Mouse (Mus musculus) CH12.LX (cell line): ENCODE measurements around the gene Stat5b. TPM values are rescaled to one million over a fixed set of nuclear protein-coding genes. Genes with fewer than 3 reads are reported as not detected.

Experiments used
- DNase-seq: peaks from one replicate; pipeline ENCODE4 v3.0.0-alpha.2; 2013; ENCODE audit errors: extremely low read depth
- H3K27ac ChIP-seq: 2 replicates; pipeline ENCODE4 v1.5.1; 2012; ENCODE audit warnings: low read depth, mild to moderate bottlenecking, control low read depth, moderate library complexity; ENCODE audit not compliant: insufficient read depth
- H3K27me3 ChIP-seq: replicated peaks from 2 replicates; pipeline ENCODE3; 2012; ENCODE audit warnings: inconsistent platforms
- H3K36me3 ChIP-seq, 2 experiments: replicated peaks in 1 of 2; 2 replicates each; pipeline versions ENCODE3 to v1.6.1; 2012; ENCODE audit warnings: inconsistent platforms in 1 of 2, low read length in 1 of 2, mild to moderate bottlenecking in 1 of 2, mixed read lengths in 1 of 2, moderate library complexity in 1 of 2; ENCODE audit not compliant: control insufficient read depth in 1 of 2, insufficient read depth in 1 of 2
- H3K4me1 ChIP-seq, 2 experiments: 2 replicates each; pipeline ENCODE4 v1.6.1; 2012; ENCODE audit warnings: inconsistent platforms in 1 of 2, moderate library complexity in 1 of 2; ENCODE audit not compliant: insufficient read depth in 2 of 2, control insufficient read depth in 1 of 2
- H3K4me2 ChIP-seq: 2 replicates; pipeline ENCODE4 v1.6.1; 2012; ENCODE audit warnings: low read depth, mild to moderate bottlenecking, control low read depth; ENCODE audit not compliant: poor library complexity, insufficient read depth, severe bottlenecking
- H3K4me3 ChIP-seq, 3 experiments: fragments of 150-350 bp in 1 of 3; sonication (generic) in 1 of 3; replicated peaks in 1 of 3; 2 replicates each; pipeline versions ENCODE3 to v1.5.1; 2011 to 2012; ENCODE audit warnings: low read depth in 2 of 3, low read length in 2 of 3, mild to moderate bottlenecking in 2 of 3, moderate library complexity in 2 of 3, control low read depth in 1 of 3, improper control_type of control experiment in 1 of 3, inconsistent platforms in 1 of 3, mixed read lengths in 1 of 3; ENCODE audit not compliant: poor library complexity in 1 of 3
- H3K79me2 ChIP-seq: replicated peaks from 2 replicates; pipeline ENCODE4 v1.6.1; 2012; ENCODE audit warnings: mild to moderate bottlenecking, moderate library complexity; ENCODE audit not compliant: control insufficient read depth, poor library complexity, insufficient read depth, severe bottlenecking; ENCODE audit errors: extremely low read depth
- H3K9ac ChIP-seq: 2 replicates; pipeline ENCODE4 v1.6.1; 2012; ENCODE audit warnings: low read depth, mild to moderate bottlenecking, control low read depth, moderate library complexity; ENCODE audit not compliant: insufficient read depth
- H3K9me3 ChIP-seq: replicated peaks from 2 replicates; pipeline ENCODE3; 2012; ENCODE audit warnings: low read length, inconsistent platforms, mixed read lengths
- BHLHE40 ChIP-seq: IDR thresholded peaks from 2 replicates; pipeline ENCODE4 v1.6.1; 2011; ENCODE audit warnings: mild to moderate bottlenecking, low read depth, low read length, improper control_type of control experiment
- CHD1 ChIP-seq: IDR thresholded peaks from 2 replicates; pipeline ENCODE4 v1.6.1; 2012; ENCODE audit warnings: low read depth, low read length, improper control_type of control experiment, inconsistent platforms
- CHD2 ChIP-seq: IDR thresholded peaks from 2 replicates; pipeline ENCODE4 v1.6.1; 2011; ENCODE audit warnings: low read length, improper control_type of control experiment
- CTCF ChIP-seq, 2 experiments: IDR thresholded peaks in 1 of 2; conservative IDR thresholded peaks in 1 of 2; 2 replicates each; pipeline ENCODE4 v1.5.1; 2011 to 2012; ENCODE audit warnings: low read depth in 2 of 2, low read length in 2 of 2, improper control_type of control experiment in 1 of 2, inconsistent platforms in 1 of 2, mild to moderate bottlenecking in 1 of 2, moderate library complexity in 1 of 2
- E2F4 ChIP-seq: IDR thresholded peaks from 2 replicates; pipeline ENCODE4 v1.6.1; 2011; ENCODE audit warnings: low read depth, low read length, improper control_type of control experiment; ENCODE audit not compliant: insufficient replicate concordance
- ELF1 ChIP-seq: IDR thresholded peaks from 2 replicates; pipeline ENCODE4 v1.6.1; 2014; ENCODE audit warnings: low read depth, mild to moderate bottlenecking, inconsistent platforms, low read length, improper control_type of control experiment
- EP300 ChIP-seq: IDR thresholded peaks from 2 replicates; pipeline ENCODE4 v1.6.1; 2011; ENCODE audit warnings: low read length, improper control_type of control experiment
- ETS1 ChIP-seq: conservative IDR thresholded peaks from 2 replicates; pipeline ENCODE4 v1.6.1; 2012; ENCODE audit warnings: low read depth, mild to moderate bottlenecking, inconsistent platforms, low read length, improper control_type of control experiment, moderate library complexity
- GABPA ChIP-seq: IDR thresholded peaks from 2 replicates; pipeline ENCODE4 v1.6.1; 2012; ENCODE audit warnings: low read depth, low read length, improper control_type of control experiment, inconsistent platforms; ENCODE audit not compliant: insufficient replicate concordance
- IRF4 ChIP-seq: IDR thresholded peaks from 2 replicates; pipeline ENCODE4 v1.6.1; 2014; ENCODE audit warnings: low read depth, mild to moderate bottlenecking, inconsistent platforms, low read length, improper control_type of control experiment
- JUND ChIP-seq: conservative IDR thresholded peaks from 2 replicates; pipeline ENCODE4 v1.6.1; 2011; ENCODE audit warnings: low read depth, low read length, improper control_type of control experiment
- KAT2A ChIP-seq: IDR thresholded peaks from 2 replicates; pipeline ENCODE4 v1.6.1; 2012; ENCODE audit warnings: low read length, improper control_type of control experiment, inconsistent platforms; ENCODE audit not compliant: insufficient replicate concordance
- MAFK ChIP-seq: IDR thresholded peaks from 2 replicates; pipeline ENCODE4 v1.6.1; 2011; ENCODE audit warnings: low read length, improper control_type of control experiment; ENCODE audit not compliant: insufficient replicate concordance
- MAX ChIP-seq: IDR thresholded peaks from 2 replicates; pipeline ENCODE4 v1.6.1; 2011; ENCODE audit warnings: low read length, improper control_type of control experiment
- MAZ ChIP-seq: IDR thresholded peaks from 2 replicates; pipeline ENCODE4 v1.6.1; 2012; ENCODE audit warnings: low read depth, mild to moderate bottlenecking, inconsistent platforms, low read length, improper control_type of control experiment, moderate library complexity
- MEF2A ChIP-seq: IDR thresholded peaks from 2 replicates; pipeline ENCODE4 v1.6.1; 2014; ENCODE audit warnings: low read depth, mild to moderate bottlenecking, inconsistent platforms, low read length, improper control_type of control experiment, borderline replicate concordance
- MXI1 ChIP-seq: IDR thresholded peaks from 2 replicates; pipeline ENCODE4 v1.6.1; 2011; ENCODE audit warnings: mild to moderate bottlenecking, low read depth, low read length, improper control_type of control experiment
- MYC ChIP-seq: IDR thresholded peaks from 2 replicates; pipeline ENCODE4 v1.6.1; 2011; ENCODE audit warnings: low read depth, mild to moderate bottlenecking, improper control_type of control experiment, low read length
- NRF1 ChIP-seq: IDR thresholded peaks from 2 replicates; pipeline ENCODE4 v1.6.1; 2014; ENCODE audit warnings: low read depth, mild to moderate bottlenecking, inconsistent platforms, low read length, improper control_type of control experiment, moderate library complexity
- POLR2A ChIP-seq: IDR thresholded peaks from 2 replicates; pipeline ENCODE4 v1.6.1; 2011; ENCODE audit warnings: low read depth, mild to moderate bottlenecking, improper control_type of control experiment, low read length
- RAD21 ChIP-seq: IDR thresholded peaks from 2 replicates; pipeline ENCODE4 v1.6.1; 2011; ENCODE audit warnings: low read depth, mild to moderate bottlenecking, low read length, improper control_type of control experiment, moderate library complexity
- SIN3A ChIP-seq: IDR thresholded peaks from 2 replicates; pipeline ENCODE4 v1.6.1; 2012; ENCODE audit warnings: low read length, improper control_type of control experiment, inconsistent platforms
- SMC3 ChIP-seq: IDR thresholded peaks from 2 replicates; pipeline ENCODE4 v1.6.1; 2011; ENCODE audit warnings: low read depth, low read length, improper control_type of control experiment
- UBTF ChIP-seq: IDR thresholded peaks from 2 replicates; pipeline ENCODE4 v1.6.1; 2012; ENCODE audit warnings: low read depth, mild to moderate bottlenecking, inconsistent platforms, low read length, improper control_type of control experiment, moderate library complexity
- USF1 ChIP-seq: IDR thresholded peaks from 2 replicates; pipeline ENCODE4 v1.6.1; 2014; ENCODE audit warnings: low read depth, mild to moderate bottlenecking, inconsistent platforms, low read length, improper control_type of control experiment
- USF2 ChIP-seq: conservative IDR thresholded peaks from 2 replicates; pipeline ENCODE4 v1.6.1; 2011; ENCODE audit warnings: low read depth, low read length, improper control_type of control experiment
- ZNF384 ChIP-seq: IDR thresholded peaks from 2 replicates; pipeline ENCODE4 v1.6.1; 2012; ENCODE audit warnings: low read depth, low read length, improper control_type of control experiment, inconsistent platforms
- dilution Hi-C: fragments of 300-500 bp; cut with MboI; formaldehyde crosslinking; loops from 2 replicates; pipeline ENCODE4 v1.14.3; 2020; ENCODE audit warnings: low sequenced_read_pairs; ENCODE audit not compliant: extremely low pct_unique_long_range_greater_than_20kb, extremely low pct_ligation_motif_present
- in situ Hi-C: fragments of 300-500 bp; cut with MboI; formaldehyde crosslinking; loops from 3 replicates; pipeline ENCODE4 v1.14.3; 2019; ENCODE audit warnings: low sequenced_read_pairs, low pct_ligation_motif_present, low pct_unique_long_range_greater_than_20kb, mixed read lengths
- polyA plus RNA-seq: library from polyadenylated mRNA; unstranded; fragments of >175 nt; gene quantifications from 2 replicates; pipeline ENCODE4 v1.2.1, GENCODE M21; 2012; ENCODE audit warnings: low read depth; ENCODE audit not compliant: insufficient read length
- total RNA-seq, 2 experiments: library from RNA; depleted of rRNA; stranded (reverse); fragments of 300-350 nt in 1 of 2; fragments of >200 nt in 1 of 2; gene quantifications; 2 replicates each; pipeline ENCODE4 v1.2.3; 2012 to 2014

Gene Stat5b
- total and polyA plus RNA-seq, 3 experiments: 11.4 to 24.4 (median 14.0) TPM

- TF ChIP-seq GABPA (no peak), EP300 (no peak), UBTF (peak; percentile 43; the same call in 1 of the 2 replicates), CHD2 (no peak), JUND (no peak), USF2 (no peak), NRF1 (peak; percentile 99), POLR2A (peak; percentile 27; the same call in 1 of the 2 replicates), E2F4 (0 out of 2 replicates have a peak, but pooled peaks have one; percentile 40), KAT2A (0 out of 2 replicates have a peak, but pooled peaks have one; percentile 31), CHD1 (no peak)
Measured at GRCm38 (mm10) chr11:100761547-100762045, 88.9 kb downstream of the Stat5b start (continued).

GRCm38 (mm10) chr11:100759611-100760233 lies 90.8 kb downstream of the Stat5b start, which contains the start of gene Kcnh4:
Gene Kcnh4, minus strand, starts transcription at chr11:100759942.
- H3K4me2 ChIP-seq: peak within 1 kb of the TSS; percentile 86
- H3K36me3 ChIP-seq: peaks cover 6 to 20% of the 10 kb centered on the region in 2 experiments
- H3K9me3 ChIP-seq: no peaks in the 10 kb centered on the region
- dilution Hi-C loops: no loop called here
- peak within 1 kb of the TSS; percentile 46 to 61 (median 53) for H3K4me3 ChIP-seq
- peak; percentile 73 for TF ChIP-seq MYC
- no peak; the same call in 1 of the 2 replicates for TF ChIP-seq USF1
- TF ChIP-seq SMC3: peak; percentile 51
- TF ChIP-seq MXI1: peak; percentile 79
- TF ChIP-seq MAX: peak; percentile 62; the same call in 1 of the 2 replicates
- TF ChIP-seq CTCF (conservative IDR thresholded peaks at IDR 0.05 in 1 of 2, IDR thresholded peaks at IDR 0.05 in 1 of 2; ENCODE audit: low read depth in 2 of 2, low read length in 2 of 2): peak in 1 of 2 experiments; percentile 67; a peak in 2 of 4 replicates
- TF ChIP-seq ZNF384: no peak
- peak; percentile 85 for TF ChIP-seq UBTF
- no peak for TF ChIP-seq MAZ
- no peak for TF ChIP-seq SIN3A
- TF ChIP-seq MAFK: no peak
- TF ChIP-seq IRF4: 0 out of 2 replicates have a peak, but pooled peaks have one; percentile 11
- peak; percentile 75 for TF ChIP-seq CHD2
- TF ChIP-seq POLR2A: peak; percentile 38; the same call in 1 of the 2 replicates
- TF ChIP-seq ETS1: 0 out of 2 replicates have a peak, but pooled peaks have one; percentile 4
- TF ChIP-seq RAD21: peak; percentile 41
- TF ChIP-seq NRF1: no peak; the same call in 1 of the 2 replicates
- TF ChIP-seq JUND: no peak
- TF ChIP-seq BHLHE40: no peak
- 0 out of 2 replicates have a peak, but pooled peaks have one; percentile 7 for TF ChIP-seq ELF1
- 0 out of 2 replicates have a peak, but pooled peaks have one; percentile 2 for TF ChIP-seq MEF2A
- TF ChIP-seq USF2: no peak
- peak within 1 kb of the TSS; percentile 20; the same call in 1 of the 2 replicates for H3K9ac ChIP-seq
- H3K79me2 ChIP-seq: no peaks in the 10 kb centered on the region
- peak; percentile 93 for DNase-seq
- peaks cover 26 to 57% of the 10 kb centered on the region in 2 experiments for H3K4me1 ChIP-seq
- peaks cover 12% of the 10 kb centered on the region for H3K27me3 ChIP-seq
- in situ Hi-C loops: loop anchor here (10.0 kb wide), 1 partner anchor 195 kb away; no protein-coding TSS in a partner anchor
- H3K27ac ChIP-seq: peak within 1 kb of the TSS; percentile 8; the same call in 1 of the 2 replicates
